Mouse (Mus musculus): ENCODE results near the gene Ldlrad2. TPM values are rescaled to one million over a fixed set of nuclear protein-coding genes. Genes with fewer than 3 reads are reported as not detected.
"Not testable (repeated sequence)": the region's sequence is repeated elsewhere in the genome, so short reads cannot be mapped to it uniquely, and the experiment has no call there.

The Ldlrad2 gene
- polyA plus RNA-seq, 1 experiment from 2014 or later: not detected

DNA sequence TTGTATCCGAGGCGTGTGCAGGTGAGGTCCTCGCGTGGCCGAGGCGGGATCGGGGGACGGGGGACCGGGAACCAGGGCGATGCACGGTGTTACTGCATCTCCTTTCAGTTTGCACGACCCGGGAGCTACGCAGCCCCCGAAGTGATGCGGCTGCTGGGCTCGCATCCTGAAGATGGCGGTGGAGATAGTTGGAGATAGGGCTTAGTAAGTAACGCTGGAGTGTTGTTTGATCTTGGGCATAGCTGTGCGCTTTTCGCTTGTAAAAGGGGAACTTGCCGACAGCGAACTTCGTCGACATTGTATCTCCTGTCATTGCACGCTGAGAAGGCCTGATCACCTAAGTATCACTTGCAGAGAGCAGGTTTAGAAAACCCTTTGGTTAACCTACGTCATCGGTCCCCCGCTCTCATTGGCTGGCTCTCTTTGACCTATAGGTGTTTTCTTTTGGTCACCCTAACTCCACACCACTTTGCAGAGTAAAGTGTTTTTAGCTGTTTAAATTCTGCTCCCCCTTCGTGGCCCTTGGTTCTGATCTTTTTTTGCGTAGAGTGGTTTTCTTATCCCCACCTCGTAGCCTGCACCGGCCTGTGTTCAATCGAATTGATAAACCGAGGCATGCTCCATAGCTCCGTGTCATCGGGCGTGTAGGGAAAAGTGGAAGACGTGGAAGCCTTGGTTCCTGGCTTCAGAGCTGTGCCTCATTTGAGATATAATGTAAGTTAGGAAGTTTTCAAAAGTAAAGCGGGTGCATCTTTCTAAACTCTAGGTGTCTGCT is 20.3 kb upstream of the Ldlrad2 start:
- ATAC-seq (ENCODE audit: low FRiP score): no peak; the same call in 1 of the 2 replicates

DNA sequence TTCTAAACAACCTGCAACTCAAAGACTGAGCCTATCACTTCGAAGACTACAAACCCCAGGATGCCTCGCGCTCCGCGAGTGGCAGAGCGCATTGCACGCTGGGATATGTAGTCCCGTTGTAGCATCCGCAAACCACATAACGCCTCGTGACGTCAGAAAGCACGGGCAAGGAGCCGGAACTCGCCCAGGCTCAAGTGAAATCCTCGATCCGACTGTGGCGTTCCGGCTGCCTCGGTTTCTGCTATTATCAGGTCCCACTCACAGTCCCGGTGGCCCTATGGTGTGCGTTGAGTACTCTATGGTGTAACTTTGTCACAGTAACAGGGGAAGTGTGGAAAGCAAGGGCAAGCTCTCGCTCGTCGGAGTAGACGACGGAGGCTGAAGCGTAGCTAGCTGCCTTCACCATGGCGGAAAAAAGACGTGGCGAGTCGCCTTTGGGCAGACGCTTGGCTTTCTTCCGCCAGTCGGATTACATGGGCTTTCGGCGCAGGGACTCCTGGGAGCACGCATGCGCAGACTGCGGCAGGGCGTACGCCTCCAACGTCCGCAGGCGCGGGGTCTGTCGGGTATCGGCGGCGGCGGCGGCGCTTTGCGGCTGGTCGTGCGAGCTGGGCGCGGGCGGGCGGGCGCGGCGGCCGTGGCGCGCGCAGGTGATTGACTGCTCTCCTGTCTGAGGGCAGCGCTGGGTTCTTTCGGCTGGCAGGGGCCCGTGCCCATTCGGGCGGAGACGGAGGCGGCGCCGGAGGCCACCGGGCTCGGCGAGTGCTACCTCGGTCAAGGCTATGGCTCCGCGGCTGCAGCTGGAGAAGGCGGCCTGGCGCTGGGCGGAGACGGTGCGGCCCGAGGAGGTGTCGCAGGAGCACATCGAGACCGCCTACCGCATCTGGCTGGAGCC is 19.5 kb upstream of the Ldlrad2 start, which contains the start of gene Usp48:
Gene Usp48, plus strand, starts transcription at position 155 of the 895 bp plus-strand sequence.
- H3K4me2 ChIP-seq: peak within 1 kb of the TSS; percentile 78
- peak; percentile 100 for DNase-seq (ENCODE audit: low spot score, missing footprints)
- under 1% methylated on average over 92 of the region's 92 CpGs for WGBS

More for the DNA sequence above, 20.3 kb upstream of the Ldlrad2 start:
- peak overlapping the region; percentile 90 for H3K9ac ChIP-seq (ENCODE audit: low read length)
- no peaks in the 10 kb centered on the region for H3K9me3 ChIP-seq (ENCODE audit: control insufficient read depth, low read length)
- peak overlapping the region; percentile 96 for H3K4me3 ChIP-seq (ENCODE audit: low read depth, low read length)
- peak overlapping the region; percentile 65 for H3K27ac ChIP-seq (ENCODE audit: low read depth, low read length)
- peaks cover 14% of the 10 kb centered on the region for H3K4me1 ChIP-seq (ENCODE audit: control insufficient read depth, insufficient read depth, low read length)
- peak overlapping the region; percentile 78 for H3K4me2 ChIP-seq
- no peaks in the 10 kb centered on the region for H3K36me3 ChIP-seq (ENCODE audit: control insufficient read depth, insufficient read depth, low read length)
- DNase-seq (ENCODE audit: low spot score, missing footprints): peak; percentile 96
- WGBS: 6% methylated on average over 40 of the region's 40 CpGs
- H3K27me3 ChIP-seq (ENCODE audit: control insufficient read depth, insufficient read depth, low read length): no peaks in the 10 kb centered on the region

DNA sequence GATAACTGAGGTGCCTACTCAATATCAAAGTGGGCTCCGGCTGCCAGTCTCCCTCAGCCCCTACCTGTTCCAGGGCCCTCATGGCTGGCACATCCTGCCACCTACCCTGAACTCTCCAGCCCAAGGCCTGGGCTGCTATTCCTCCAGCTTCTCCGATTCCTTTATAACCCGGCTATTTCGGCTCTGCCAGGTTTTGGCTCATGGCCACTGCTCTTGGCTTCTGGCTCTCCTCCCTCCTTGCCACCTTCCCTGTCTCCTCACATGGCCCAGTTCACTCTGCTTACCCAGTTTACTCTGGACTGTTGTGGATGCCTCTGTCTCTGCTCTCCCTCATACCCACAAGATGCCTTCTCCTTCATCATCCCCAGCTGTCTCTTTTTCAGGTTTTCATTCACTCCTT is 16.6 kb upstream of the Ldlrad2 start:
- Histone ChIP-seq H3K4me2 (no peak overlapping the region), H3K4me3 (ENCODE audit: low read depth, low read length) (no peak overlapping the region), H3K4me1 (ENCODE audit: control insufficient read depth, insufficient read depth, low read length) (peaks cover 11% of the 10 kb centered on the region), H3K9ac (ENCODE audit: low read length) (no peak overlapping the region), H3K27me3 (ENCODE audit: control insufficient read depth, insufficient read depth, low read length) (no peaks in the 10 kb centered on the region), H3K36me3 (ENCODE audit: control insufficient read depth, insufficient read depth, low read length) (no peaks in the 10 kb centered on the region), H3K27ac (ENCODE audit: low read depth, low read length) (no peak overlapping the region), H3K9me3 (ENCODE audit: control insufficient read depth, low read length) (no peaks in the 10 kb centered on the region)
- no peak for DNase-seq (ENCODE audit: low spot score, missing footprints)
- 92% methylated on average over 4 of the region's 4 CpGs for WGBS
- ATAC-seq (ENCODE audit: low FRiP score): no peak

More for the DNA sequence above, 19.5 kb upstream of the Ldlrad2 start, which contains the start of gene Usp48:
- peak within 1 kb of the TSS; percentile 90 for H3K9ac ChIP-seq (ENCODE audit: low read length)
- peaks cover 14% of the 10 kb centered on the region for H3K4me1 ChIP-seq (ENCODE audit: control insufficient read depth, insufficient read depth, low read length)
- H3K27ac ChIP-seq (ENCODE audit: low read depth, low read length): peak within 1 kb of the TSS; percentile 98
- no peaks in the 10 kb centered on the region for H3K27me3 ChIP-seq (ENCODE audit: control insufficient read depth, insufficient read depth, low read length)
- H3K4me3 ChIP-seq (ENCODE audit: low read depth, low read length): peak within 1 kb of the TSS; percentile 96
- H3K36me3 ChIP-seq (ENCODE audit: control insufficient read depth, insufficient read depth, low read length): no peaks in the 10 kb centered on the region
- no peaks in the 10 kb centered on the region for H3K9me3 ChIP-seq (ENCODE audit: control insufficient read depth, low read length)
- peak; percentile 93 for ATAC-seq (ENCODE audit: low FRiP score)

DNA sequence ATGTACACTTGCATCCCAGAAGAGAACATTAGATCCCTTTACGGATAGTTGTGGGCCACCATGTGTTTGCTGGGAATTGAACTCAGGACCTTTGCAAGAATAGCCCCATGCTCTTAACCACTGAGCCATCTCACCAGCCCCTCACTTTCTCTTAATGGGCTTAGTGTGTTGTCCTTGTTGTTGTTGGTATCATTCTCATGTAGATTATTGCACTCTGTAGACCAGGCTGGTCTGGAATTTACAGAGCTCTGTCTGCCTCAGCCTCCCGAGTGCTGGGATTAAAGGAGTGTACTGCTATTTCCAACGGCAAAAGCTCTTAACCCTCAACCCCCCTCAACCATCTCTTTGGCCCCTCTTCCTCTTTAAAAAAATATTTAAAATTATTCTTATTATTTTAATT is 15.2 kb upstream of the Ldlrad2 start:
- Histone ChIP-seq H3K9me3 (ENCODE audit: control insufficient read depth, low read length) (no peaks in the 10 kb centered on the region), H3K27ac (ENCODE audit: low read depth, low read length) (no peak overlapping the region), H3K4me3 (ENCODE audit: low read depth, low read length) (no peak overlapping the region), H3K9ac (ENCODE audit: low read length) (no peak overlapping the region), H3K4me1 (ENCODE audit: control insufficient read depth, insufficient read depth, low read length) (no peaks in the 10 kb centered on the region), H3K27me3 (ENCODE audit: control insufficient read depth, insufficient read depth, low read length) (no peaks in the 10 kb centered on the region), H3K4me2 (no peak overlapping the region), H3K36me3 (ENCODE audit: control insufficient read depth, insufficient read depth, low read length) (no peaks in the 10 kb centered on the region)
- no peak for ATAC-seq (ENCODE audit: low FRiP score)
- DNase-seq (ENCODE audit: low spot score, missing footprints): no peak
- WGBS: 92% methylated on average over 3 of the region's 3 CpGs

DNA sequence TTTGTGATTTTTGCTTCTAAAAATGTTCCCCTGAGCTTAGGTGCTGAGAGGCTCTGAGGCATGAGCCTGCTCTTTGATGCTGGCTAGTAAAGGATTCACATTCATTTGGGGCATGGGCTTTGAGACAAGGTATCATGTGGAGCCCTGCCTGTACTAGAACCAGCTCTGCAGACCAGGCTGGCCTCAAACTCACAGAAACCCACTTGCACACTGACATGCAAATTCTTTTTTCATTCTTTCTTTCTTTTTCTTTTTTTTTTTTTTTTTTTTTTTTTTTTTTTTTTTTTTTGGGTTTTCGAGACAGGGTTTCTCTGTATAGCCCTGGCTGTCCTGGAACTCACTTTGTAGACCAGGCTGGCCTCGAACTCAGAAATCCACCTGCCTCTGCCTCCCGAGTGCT is 14.7 kb upstream of the Ldlrad2 start:
- not testable (repeated sequence) for H3K9me3 ChIP-seq (ENCODE audit: control insufficient read depth, low read length); H3K4me3 ChIP-seq (ENCODE audit: low read depth, low read length); H3K27me3 ChIP-seq (ENCODE audit: control insufficient read depth, insufficient read depth, low read length); H3K9ac ChIP-seq (ENCODE audit: low read length); DNase-seq (ENCODE audit: low spot score, missing footprints); H3K27ac ChIP-seq (ENCODE audit: low read depth, low read length); ATAC-seq (ENCODE audit: low FRiP score); H3K4me1 ChIP-seq (ENCODE audit: control insufficient read depth, insufficient read depth, low read length); H3K36me3 ChIP-seq (ENCODE audit: control insufficient read depth, insufficient read depth, low read length); H3K4me2 ChIP-seq
- 100% methylated on average over 2 of the region's 3 CpGs for WGBS

DNA sequence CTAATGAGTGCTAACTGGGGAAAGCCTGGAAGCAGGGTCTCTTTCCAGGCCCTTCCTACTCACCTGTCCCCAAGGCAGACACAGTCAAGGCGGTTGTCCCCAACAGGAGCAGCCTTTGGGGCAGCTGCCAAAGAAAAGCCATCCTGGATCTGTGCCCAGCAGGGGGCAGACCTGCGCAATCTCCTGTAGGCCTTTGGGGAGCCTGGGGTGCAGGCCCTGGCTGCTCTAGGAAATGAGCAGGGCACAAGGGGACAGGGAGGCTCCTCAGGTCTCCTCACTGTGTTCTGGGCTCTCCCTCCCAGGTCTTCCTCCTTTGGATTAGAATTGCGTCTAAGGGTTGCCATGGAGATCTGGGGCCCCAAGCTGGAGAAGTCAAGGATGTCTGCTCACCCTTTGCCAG is 7.4 kb upstream of the Ldlrad2 start:
- WGBS: 23% methylated on average over 3 of the region's 3 CpGs
- H3K27me3 ChIP-seq (ENCODE audit: control insufficient read depth, insufficient read depth, low read length): peaks cover 8% of the 10 kb centered on the region
- H3K4me1 ChIP-seq (ENCODE audit: control insufficient read depth, insufficient read depth, low read length): peaks cover 6% of the 10 kb centered on the region; the same call in 1 of the 2 replicates
- ATAC-seq (ENCODE audit: low FRiP score) (no peak), DNase-seq (ENCODE audit: low spot score, missing footprints) (no peak)
- no peak overlapping the region for H3K4me3 ChIP-seq (ENCODE audit: low read depth, low read length)
- H3K9me3 ChIP-seq (ENCODE audit: control insufficient read depth, low read length): no peaks in the 10 kb centered on the region
- H3K36me3 ChIP-seq (ENCODE audit: control insufficient read depth, insufficient read depth, low read length): no peaks in the 10 kb centered on the region
- no peak overlapping the region for H3K4me2 ChIP-seq
- H3K9ac ChIP-seq (ENCODE audit: low read length): no peak overlapping the region
- no peak overlapping the region for H3K27ac ChIP-seq (ENCODE audit: low read depth, low read length)

DNA sequence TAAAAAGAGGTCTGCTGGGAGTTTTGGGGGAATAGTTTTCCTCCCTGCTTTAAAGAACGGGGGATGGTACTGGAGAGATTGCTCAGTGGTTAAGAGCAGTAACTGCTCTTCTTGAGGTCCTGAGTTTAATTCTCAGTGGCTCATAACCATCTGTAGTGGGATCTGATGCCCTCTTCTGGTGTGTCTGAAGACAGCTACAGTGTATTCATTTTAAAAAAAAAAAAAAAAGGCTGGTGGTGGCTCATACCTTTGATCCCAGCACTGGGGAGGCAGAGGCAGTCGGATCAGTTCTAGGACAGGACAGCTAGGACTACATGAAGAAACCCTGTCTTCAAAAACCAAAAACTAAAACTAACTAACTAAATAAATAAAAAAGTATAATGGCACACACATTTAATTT is 5.9 kb upstream of the Ldlrad2 start:
- no peak overlapping the region for H3K9ac ChIP-seq (ENCODE audit: low read length)
- H3K4me1 ChIP-seq (ENCODE audit: control insufficient read depth, insufficient read depth, low read length): peaks cover 6% of the 10 kb centered on the region; the same call in 1 of the 2 replicates
- ATAC-seq (ENCODE audit: low FRiP score) (no peak), DNase-seq (ENCODE audit: low spot score, missing footprints) (no peak)
- no peaks in the 10 kb centered on the region for H3K36me3 ChIP-seq (ENCODE audit: control insufficient read depth, insufficient read depth, low read length)
- no peak overlapping the region for H3K4me2 ChIP-seq
- 60% methylated on average over 2 of the region's 2 CpGs for whole genome bisulfite sequencing
- H3K27ac ChIP-seq (ENCODE audit: low read depth, low read length): no peak overlapping the region
- H3K4me3 ChIP-seq (ENCODE audit: low read depth, low read length): no peak overlapping the region
- no peaks in the 10 kb centered on the region for H3K9me3 ChIP-seq (ENCODE audit: control insufficient read depth, low read length)
- H3K27me3 ChIP-seq (ENCODE audit: control insufficient read depth, insufficient read depth, low read length): peaks cover 8% of the 10 kb centered on the region

DNA sequence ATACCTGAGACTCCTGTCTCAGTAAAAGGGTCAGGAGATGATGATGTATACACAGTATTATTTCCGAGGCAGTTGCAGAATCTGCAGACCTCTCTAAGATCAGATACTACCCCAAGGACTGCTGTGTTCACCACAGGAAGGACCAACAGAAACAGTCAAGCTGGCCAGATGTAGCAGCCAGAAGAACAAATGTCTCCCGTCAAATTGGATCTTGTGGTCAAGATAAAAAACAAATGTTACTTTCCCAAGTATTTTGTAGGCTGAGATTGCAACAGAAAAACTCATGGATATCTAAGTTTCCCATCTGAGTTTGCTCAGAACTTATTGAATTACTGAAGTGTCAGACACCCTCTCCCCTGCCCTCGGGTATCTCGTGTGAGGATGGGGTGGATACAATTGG is 5.4 kb upstream of the Ldlrad2 start:
- Histone ChIP-seq H3K9ac (ENCODE audit: low read length) (no peak overlapping the region), H3K27ac (ENCODE audit: low read depth, low read length) (no peak overlapping the region), H3K4me2 (no peak overlapping the region), H3K36me3 (ENCODE audit: control insufficient read depth, insufficient read depth, low read length) (no peaks in the 10 kb centered on the region), H3K9me3 (ENCODE audit: control insufficient read depth, low read length) (no peaks in the 10 kb centered on the region), H3K27me3 (ENCODE audit: control insufficient read depth, insufficient read depth, low read length) (peaks cover 8% of the 10 kb centered on the region), H3K4me3 (ENCODE audit: low read depth, low read length) (no peak overlapping the region), H3K4me1 (ENCODE audit: control insufficient read depth, insufficient read depth, low read length) (peaks cover 6% of the 10 kb centered on the region; the same call in 1 of the 2 replicates)
- ATAC-seq (ENCODE audit: low FRiP score): no peak
- 55% methylated on average over 4 of the region's 4 CpGs for WGBS
- DNase-seq (ENCODE audit: low spot score, missing footprints): no peak
